Mouse (Mus musculus) cerebral cortex, adult 2 months (tissue): ENCODE data around the gene Islr2.

Experiments used
- WGBS: fragments of 180-500 bp; shearing (Covaris S2); methylation state at CpG from one replicate; pipeline ENCODE4 v1.1.7; 2018; 5-methylcytosine and 5-hydroxymethylcytosine counted together

Islr2 gene

DNA sequence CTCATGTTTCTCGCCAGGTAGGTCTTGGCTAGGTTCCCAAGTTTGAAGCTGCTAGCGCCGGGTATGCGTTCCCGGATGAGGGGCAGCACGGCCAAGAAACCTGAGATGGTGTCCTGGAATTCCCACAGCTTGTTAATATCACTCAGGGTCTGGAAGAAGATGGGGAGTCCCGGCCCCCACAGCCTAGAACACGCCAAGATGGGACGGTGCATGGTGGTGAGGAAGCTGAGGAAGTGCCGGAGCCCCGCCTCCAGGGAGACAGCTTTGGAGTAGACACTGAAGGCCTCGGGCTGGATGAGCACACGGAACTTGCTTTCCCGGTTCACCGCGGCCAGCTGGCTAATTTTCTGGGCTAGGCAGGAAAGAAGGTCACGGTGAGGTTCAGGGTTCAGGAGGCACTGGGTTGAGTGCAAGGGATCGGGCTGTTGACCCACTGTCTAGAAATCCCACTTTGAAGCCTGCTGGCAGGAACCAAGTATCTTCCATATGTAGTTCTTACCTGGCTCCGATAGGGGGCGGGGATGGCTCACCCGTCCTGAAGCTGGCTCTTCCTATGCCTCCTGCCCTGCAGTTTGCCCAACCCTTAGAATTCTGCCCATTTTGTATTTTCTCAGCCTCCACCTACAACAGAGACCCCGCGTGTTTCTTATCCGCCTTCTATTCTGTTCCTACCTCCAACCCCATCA is 16.2 kb upstream of the Islr2 start:
- WGBS, result 68% methylated on average over 24 of the region's 24 CpGs

DNA sequence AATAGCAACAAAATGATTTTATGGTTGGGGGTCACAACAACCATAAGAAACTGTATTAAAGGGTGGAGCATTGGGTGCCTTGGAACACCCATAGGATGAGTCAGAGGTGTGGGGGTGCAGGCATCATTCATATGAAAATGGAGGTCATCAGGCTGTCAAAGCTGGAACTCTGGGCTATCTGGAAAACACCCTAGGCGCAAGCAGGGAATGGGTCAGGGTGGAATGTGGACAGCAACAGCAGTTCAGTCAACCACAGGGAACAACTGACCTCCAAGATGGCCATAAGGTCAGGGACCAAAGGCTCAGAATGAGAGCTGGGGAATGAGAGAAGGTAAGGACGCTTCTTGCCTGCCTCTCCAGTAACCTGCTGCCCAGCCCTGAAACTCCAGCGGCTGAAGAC is 14.4 kb upstream of the Islr2 start:
- 98% methylated on average over 3 of the region's 3 CpGs for WGBS

DNA sequence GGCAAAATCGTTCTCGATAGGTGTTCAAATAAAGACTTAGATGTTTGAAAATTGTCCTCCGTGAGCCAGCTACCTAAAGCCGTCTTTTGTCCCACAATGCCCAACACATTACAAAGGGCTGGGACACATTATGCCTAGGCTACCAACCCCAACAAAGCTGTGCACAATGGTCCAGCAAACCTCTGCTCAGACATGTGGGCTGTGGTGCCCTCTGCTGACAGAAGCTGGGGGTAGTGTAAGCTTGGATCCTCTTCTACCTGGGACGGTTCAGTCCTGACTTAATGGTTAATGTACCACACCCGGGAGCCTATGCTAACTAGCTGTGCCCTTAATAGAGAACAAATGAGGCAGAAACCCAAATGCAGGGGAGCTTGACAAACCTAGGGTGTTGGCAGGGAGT is 12.3 kb upstream of the Islr2 start:
- 49% methylated on average over 6 of the region's 6 CpGs for WGBS

DNA sequence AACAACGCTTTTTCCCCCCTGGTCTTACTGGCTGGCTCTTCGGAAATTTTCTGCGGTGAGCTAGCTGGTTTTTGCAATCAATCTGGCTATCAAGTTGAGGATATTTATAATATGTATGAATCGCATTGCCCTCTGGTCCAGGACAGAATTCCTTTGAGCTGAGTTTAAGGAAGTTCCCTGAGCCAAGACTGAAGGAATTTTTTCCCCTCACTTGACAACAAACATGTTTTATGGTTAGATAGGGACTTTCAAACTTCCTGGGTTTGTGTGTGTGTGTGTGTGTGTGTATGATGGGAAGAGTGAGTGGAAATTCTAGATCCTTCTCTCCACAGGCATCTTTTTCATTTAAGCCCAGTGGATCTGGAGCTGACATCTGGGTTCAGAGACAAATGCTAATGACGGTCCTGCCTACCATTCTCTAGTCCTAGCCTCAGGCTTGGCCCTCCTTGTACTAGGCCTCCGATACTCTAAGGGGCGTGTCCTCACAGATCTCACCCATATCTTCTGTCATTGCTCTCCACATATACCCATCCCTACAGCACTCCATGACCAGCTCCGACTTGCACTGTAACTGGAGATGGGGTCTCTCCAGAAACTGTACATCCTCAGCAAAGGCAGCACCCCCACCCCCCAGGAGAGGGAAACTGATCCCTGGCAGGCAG is 10.5 kb upstream of the Islr2 start:
- 70% methylated on average over 8 of the region's 8 CpGs for WGBS

DNA sequence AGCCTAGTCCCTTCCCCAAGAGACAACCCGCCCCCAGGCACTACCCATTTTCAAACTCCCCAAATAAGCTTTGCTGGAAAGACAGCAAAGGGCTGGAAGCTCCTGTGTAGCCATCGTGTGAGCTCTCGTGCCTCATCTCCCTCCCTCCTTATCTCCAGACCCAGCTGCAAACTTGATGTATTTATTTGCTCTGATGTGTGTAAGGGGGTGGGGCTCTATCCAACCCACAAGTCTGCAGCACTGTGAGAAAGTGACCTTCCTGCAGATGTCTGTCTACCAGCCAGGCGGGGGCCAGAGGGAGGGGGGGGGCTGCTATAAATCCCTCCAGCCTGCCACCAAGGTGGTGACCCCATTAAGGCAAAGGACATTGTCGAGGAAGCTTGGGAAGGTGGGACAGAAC is 9.7 kb upstream of the Islr2 start:
- 50% methylated on average over 5 of the region's 5 CpGs for WGBS

DNA sequence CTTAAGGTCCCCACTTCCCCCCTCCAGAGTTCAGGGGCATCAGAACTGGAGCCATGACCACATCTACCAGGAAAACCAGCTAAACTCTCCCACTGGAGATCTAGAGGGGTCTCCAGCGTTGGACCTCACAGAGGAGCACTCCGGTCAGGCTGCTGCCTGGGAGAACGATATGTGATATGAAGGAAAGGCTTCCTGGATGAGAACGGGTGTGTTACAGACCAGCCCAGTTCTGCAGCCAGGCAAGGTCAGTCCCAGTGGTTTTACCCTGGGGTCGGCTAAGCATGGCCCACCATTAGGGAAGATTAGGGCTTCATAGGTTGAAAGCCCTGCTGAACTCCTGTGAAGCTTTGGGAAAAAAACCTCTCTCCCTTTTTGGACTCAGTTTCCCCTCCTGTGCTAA is 9.3 kb upstream of the Islr2 start:
- WGBS, result 87% methylated on average over 5 of the region's 5 CpGs

DNA sequence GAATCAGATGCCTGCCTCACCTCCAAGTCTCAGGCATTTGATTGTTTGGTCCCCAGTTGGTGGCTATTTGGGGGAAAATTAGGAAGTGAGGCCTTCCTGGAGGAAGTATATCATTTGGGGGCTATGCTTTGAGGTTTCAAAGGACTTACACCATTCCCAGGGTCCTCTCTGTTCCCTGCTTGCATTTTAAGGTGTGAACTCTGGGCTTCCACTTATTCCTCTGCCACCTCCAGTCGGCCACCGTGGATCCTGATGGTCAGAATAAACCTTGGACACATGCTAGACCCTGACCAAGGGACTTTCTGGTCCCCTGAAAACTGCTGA is 6.1 kb upstream of the Islr2 start:
- WGBS, result 75% methylated on average over 2 of the region's 2 CpGs

DNA sequence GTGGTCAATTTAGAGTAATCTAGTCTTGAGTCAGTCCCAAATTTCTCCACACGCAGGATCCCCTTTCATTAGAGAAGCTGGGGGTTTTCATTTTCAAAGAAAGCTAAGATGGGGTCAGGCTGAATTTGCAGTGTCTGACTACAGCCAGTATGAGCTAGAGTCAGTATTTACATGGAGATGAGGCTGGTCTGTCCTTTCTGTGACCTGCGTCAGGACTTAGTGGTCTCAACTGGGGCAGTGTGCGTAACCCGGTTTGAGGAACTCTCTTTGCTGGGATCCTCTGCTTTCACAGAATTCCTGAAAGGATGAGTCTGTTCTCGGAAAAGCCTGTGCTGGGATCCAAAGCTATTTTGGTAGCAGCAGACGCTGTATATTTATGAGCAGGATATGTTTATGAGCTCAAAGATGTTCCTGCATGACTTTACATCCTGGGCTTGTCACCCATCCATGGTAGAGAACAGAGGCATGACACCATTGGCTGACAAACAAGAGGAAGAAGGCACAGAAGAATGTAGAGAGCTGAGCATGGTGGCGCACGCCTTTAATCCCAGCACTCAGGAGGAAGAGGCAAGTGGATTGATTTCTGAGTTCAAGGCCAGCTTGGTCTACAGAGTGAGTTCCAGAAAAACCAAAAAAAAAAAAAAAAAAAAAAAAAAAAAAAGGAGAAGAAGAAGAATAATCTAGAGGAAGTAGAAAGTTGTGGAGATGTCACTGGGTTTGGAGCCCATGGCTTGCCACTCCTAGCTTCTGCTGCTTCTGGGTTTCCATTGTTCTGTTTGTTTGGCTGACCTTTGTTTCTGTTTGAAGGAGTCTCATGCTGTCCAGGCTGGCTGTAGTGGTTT is 5.6 kb upstream of the Islr2 start:
- WGBS, result 55% methylated on average over 8 of the region's 8 CpGs

DNA sequence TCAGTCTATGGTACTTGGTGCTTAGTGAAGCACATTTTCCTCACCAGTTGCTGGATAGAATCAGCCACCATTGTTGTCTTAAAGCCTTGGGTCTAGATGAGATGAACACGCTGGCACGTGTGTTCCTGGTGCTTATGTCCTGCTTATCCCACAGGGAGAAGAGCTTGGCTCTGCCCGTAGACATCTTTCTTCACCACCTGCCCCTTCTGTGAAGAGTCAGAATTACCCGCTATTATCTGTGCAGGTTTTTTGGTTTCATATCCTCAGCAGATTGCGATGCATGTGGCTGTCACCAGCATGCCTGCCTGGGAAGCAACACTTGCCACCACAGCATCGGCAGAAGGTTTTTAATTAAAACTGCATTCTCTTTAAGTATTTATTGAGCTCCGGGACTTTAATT is 1.9 kb upstream of the Islr2 start:
- WGBS, result 73% methylated on average over 7 of the region's 7 CpGs

DNA sequence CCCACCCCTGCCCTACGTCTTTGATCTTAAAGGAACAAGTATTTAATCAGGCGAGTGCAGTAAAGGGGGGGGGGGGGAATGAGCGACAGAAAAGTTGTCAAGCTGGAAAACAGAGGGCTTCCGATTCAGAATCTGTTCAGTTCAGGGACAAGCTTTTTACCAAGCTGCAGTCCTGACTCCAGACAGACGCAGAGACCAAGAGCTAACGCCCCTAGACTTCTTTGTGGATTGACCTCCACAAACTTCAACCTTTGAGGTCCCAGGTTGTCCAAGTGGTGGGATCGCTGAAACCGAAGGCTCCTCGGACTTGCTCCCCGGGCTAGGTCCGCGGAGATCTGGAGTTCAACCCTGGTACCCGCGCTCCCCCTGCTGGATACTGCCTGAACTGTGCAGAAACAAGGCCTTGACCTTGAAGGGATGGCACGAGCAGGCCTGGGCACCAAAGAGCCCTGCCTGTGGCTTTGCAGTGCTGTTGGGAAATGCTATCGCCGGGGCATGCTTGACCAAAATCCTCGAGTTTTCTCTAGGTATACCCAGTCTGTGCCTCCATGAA is 405 bp upstream of the Islr2 start:
- WGBS, result 4% methylated on average over 18 of the region's 18 CpGs

DNA sequence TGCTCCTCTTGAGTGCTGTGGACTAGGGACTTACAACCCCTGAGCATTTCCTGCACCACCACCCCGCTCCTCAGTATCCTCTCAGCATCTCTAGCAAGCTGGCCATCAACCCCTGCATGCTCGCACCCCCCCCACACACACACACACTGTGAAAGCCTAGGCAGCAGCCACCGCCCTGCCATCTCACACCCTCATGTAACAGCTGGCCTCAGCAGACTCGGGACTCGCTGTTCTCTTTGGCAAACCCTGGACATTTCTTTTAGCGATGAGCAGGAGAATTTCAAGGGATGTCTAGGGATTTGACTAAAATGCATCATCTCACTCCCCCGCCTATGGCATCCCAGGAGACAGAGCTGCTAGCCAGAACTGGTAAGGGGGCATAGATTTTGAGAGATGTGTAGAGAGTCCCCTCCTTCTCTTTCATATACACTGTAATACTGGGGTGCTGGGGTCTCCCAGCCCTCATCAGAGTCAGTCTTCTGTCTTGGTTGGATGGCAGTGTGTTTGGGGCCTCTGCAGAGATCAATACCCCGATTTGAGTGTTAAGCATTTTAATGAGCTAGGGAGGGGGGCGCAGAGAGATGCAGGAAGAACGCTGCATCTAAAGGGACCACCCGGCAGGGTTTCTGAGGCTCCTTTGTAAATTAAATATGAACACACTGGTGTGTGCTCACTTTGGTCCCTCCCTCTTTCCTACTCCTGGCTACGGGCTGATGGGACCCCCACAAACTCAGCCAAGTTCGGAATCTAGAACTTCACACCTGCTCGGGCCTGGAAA is 1.3 kb downstream of the Islr2 start:
- 16% methylated on average over 14 of the region's 14 CpGs for WGBS

DNA sequence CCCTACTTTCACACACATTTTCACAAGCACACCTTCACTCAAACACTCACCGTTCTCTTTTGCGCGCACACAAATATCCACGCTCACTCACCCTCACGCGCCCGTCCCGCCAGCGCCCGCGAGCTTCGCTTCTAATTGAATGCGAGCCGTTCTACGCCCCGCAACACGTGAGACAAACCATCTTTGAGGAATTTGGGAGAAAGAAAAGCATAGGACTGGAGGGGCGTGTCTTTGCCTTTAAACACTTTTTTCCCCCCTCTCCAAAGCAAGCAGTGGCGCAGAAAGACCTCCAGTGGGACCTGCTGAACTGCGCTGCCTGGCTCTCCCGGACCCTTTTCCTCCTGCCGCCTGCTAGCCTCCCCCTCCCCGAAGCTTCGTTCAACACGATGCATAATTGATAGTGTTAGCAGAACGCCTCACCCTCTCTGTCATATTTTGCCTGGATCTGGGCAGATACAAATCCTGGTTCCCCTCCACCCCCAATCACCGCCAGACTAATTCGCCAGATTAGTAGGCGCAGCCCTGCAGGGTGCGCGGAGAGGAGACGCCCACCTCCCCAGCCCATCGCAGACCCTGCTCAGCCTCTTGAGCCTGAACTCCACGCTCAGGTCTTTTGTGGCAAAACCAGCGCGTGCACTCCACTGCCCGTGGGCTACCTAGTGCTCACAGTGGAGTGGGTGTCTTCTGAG is 2.1 kb downstream of the Islr2 start:
- 4% methylated on average over 37 of the region's 37 CpGs for WGBS

DNA sequence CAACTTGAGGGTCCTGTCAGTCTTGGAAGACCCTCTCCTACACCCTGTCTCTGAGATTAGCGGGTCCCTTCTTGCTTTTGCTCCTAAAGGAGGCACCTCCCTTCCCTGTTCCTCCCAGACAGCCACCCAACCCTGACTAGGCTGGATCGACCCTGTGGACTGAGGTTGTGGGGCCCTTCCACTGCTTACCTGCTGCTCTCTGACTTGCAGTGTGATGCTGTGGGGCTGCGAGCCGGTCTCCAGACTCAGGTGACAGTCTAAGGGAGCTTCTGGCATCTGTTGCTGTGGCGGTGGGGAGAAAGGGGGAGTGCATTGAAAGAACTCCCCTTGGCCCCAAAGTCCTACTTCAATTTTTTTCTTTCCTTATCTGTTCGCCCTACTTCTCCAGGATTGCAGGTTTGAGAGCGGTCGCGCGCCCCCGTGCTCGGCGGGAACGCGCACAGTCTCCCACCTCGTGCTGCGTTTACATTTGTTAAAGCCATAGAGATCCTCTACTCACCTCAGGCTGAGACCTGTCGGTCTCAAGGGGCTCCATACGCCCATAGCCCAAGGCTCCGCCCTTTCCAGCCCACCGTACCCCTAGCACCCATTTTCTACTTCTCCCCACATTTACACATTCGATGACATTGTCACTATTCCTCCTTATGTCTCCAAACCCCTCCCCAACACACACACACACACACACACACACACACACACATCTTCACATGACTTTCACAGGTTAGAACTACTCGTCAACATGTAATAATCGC is 2.9 kb downstream of the Islr2 start:
- 4% methylated on average over 24 of the region's 24 CpGs for WGBS

DNA sequence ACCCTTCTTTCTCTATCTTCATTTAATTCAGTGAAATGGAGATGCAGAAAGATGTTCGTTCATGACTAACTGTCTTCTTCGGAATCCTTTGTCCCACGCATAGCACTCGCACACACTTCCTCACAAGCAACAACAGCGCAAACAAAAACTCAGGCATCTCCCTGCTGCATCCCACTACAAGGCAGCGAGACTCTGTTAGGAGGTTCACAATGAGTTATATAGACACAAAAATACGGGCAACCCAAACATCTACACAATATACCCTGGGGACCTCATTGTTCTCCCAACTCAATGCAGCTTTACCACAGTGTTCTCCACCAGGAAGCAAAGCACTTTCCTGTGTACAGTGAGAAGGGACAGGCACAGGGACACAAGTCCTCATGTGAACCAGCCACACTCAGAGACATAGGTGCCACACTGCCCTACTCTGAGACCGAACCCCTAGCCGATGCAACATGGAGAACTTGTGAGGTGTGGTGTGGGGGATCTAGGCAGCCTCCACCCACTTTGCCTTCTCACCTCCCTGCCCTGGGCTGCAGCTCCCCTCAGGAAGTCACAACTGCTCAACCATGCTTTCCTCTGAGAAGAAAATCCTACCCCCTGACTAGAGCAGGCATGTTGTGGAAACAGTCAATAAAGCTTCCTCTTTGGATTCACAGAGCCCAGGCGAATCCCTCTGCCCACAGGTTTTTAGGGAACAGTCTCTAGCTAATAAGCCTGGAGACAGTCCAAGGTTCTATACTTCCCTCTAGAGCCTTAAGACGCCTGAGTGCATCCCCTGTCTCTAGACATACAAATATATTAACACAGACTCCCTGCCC is 3.6 kb downstream of the Islr2 start:
- WGBS, result 17% methylated on average over 11 of the region's 11 CpGs

DNA sequence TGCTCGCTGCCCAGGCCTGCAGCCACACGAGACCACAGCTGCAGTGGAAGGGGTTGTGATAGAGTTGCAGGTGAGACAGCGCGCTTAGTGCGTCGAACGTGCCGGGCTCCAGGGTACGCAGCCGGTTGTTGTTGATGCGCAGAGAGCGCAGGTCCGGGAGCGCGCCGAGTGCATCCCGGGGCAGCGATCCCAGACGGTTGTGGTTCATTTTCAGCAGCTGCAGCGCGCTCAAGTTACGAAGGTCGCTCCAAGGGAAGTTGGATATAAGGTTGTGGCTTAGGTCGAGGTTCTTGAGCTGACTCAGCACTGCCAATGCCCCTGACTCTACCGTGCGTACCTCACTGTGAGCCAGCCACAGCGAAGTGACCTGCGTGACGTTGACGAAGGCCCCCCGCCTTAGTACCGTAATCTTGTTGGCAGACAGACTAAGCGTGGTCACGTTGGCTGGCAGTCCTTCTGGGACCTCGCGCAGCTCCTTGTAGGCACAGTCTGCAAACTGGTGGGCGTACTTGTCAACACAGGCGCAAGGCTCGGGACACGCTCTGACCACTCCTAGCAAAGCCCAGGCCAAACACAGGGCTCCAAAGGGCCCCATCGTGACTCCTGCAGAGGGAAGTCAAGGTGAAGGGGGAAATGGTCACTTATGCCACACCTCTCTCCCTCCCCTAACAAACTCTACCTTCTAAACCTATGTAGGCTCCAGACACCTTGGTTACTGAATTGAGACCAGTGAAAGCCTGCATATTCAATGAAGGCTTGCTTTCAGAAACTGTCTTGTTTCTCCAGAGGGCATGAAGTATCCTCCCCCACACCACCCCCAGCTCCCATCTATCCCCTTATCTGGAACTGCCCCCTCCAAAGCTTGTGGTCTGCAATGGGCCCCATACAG is 4.5 kb downstream of the Islr2 start:
- 7% methylated on average over 41 of the region's 41 CpGs for WGBS

DNA sequence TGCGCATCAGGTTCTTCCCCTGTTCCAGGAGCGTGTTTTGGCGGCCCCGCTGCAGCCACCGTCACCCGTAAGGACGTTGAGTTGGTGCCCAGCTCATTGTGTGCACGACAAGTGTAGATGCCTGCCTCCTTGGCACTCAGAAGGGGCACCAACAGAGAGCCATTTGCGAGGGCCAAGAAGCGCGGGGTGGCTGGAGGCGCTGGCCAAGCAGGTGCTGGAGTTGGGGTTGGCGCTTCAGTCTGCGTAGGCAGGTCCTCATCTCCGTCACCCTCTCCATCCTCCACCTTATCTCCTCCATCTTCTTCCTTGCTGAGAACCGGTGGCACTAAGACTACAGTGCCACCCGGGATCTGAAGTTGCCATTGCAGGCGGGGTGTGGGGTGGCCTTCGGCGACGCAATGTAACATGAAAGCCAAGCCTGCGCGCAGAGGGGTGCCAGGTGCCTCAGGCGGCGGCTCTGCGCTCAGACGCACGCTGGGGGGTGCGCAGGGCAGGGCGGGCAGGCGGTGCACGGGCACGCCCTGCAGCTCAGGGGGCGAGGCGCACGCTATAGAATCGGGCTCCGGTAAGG is 5.2 kb downstream of the Islr2 start:
- 4% methylated on average over 38 of the region's 38 CpGs for WGBS

DNA sequence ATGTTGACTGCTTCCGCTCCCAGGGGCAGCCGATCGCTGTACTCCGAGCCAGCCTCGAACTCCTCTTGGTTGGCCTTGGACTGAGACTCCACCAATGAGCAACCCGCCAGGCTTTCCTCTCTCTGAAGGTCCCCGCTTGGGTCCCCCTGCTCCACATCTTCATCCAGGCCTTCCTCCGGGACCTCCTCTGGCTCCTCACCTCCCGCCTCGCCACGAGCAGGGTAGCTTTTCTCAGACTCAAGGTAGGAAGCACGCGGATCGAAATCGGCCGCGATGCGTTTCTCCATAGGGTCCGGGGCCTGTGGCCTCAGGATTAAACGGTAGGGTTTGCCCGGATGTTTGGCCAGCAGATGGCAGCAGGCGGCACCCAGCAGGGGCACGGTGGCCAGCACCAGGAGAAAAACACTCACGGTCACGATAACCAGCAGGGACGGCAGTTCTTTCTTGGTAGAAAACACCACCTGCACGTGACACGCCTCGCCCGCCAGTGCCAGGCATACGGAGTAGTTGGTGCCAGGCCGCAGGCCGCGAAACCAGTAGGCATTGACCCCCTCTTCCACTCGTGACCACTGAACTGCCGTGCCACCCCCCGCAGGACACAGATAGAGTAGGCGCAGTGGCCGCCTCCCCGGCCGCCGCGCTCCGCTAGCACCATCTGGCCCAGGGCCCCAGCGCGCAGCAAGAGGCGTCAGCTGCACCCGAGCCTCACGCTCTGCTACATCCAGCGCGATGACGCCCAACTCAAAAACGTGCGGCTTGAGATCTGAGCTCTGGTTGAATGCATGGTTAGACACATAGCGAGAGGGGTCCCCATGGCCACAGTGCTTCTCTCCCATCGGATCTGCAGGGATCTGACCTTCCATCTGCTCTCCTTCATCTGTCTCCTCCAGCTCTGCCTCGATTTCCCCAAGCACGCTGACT is 6.1 kb downstream of the Islr2 start:
- 3% methylated on average over 57 of the region's 58 CpGs for WGBS
